Mouse (Mus musculus): ENCODE data around the gene C1qb.

Gene C1qb

DNA sequence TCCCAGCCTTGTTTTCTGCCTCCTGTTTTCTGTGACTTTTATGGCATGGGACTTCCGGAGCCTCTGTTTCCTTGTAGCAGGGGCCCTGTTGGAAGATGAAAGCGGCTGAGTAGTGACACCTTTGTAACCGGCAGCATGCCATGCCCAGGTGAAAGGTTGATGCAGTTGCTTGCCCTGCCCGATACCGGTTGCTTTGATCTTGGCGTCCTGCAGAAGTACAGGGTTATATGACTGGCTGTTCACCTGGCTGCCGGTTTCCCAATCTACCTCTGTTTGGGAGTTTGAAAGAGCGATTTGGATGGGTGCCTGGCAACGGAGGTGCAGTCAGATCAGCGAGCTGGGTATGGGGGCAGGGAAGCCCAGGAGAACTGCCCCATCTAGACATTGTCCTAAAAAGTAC lies 43.2 kb downstream of the C1qb start:
- no peak for DNase-seq (ENCODE audit: low spot score)

DNA sequence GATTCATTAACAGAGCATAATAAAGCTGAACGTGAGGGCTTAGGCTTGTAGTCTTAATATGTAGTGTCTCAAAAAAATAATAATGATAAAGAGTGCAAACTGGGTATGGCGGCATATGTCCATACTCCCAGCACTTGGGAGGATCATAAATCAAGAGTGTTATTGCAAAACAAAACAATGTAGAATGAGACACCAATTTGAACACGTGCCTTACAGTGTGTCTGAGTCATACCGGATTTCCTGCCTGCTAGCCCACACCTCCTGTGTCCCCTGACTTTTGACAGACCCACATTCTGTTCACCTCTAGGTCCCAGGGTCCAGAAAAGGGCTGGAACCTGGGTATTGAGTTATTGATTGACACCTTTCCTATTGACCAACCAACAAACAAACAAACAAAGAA lies 44.0 kb downstream of the C1qb start:
- no peak for DNase-seq (ENCODE audit: low spot score)

DNA sequence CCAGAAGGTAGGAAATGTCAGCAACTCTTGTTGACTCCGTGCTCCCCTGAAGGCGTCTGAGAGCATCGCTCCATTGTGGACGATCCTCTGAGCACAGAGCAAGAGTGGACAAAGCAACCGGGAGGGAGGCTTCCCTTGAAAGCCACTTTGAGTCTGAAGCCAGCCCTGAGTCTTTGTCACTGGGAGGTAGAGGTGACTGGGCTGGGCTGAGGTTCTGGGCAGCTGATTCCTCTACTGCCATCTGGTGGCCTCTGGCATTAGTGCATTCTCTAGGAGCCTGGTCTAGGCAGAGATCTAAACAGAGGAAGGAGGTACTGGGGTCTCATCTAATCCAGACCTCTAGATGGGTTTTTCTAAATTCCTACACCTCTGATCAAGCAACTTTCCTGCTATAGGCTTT lies 44.9 kb downstream of the C1qb start:
- DNase-seq (ENCODE audit: low spot score) = peak; percentile 22

DNA sequence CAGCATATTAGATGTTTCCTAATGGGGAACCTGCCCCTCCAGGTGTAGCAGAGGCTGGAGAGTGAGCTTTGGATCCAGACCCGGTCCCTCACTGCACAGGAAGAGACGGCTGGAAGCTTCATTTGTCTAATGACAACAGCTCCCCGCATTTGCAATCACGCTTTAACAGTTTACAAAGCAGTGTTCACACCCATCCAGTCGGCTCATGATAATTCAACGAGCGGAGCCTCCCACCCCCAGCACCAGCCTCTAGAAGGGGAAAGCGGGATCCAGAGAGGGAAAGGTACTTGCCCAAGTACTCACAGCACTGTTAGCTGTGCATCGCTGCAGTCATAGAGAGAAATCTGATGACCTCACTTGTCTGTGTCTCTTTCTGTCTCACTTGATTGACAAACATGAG lies 47.5 kb downstream of the C1qb start:
- no peak for DNase-seq (ENCODE audit: low spot score)

DNA sequence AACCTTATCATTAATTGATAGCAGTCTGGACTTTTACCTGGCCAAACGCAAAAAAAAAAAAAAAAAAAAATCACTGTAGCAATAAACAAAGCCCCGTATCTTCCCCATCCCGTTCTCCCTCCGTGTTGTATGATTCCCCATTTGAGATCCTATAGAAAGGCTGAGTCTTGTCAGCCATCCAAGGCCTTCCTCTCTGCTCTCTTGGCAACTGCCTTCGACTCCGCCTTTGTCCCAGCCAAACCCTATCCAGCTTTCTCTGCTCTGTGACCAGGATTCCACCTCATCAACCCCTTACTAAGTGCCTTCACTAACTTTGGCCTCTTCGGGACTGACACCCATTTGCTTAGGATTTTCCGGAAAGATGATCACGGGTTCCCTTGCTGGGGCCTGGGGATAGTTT lies 48.0 kb downstream of the C1qb start:
- no peak for DNase-seq (ENCODE audit: low spot score)

DNA sequence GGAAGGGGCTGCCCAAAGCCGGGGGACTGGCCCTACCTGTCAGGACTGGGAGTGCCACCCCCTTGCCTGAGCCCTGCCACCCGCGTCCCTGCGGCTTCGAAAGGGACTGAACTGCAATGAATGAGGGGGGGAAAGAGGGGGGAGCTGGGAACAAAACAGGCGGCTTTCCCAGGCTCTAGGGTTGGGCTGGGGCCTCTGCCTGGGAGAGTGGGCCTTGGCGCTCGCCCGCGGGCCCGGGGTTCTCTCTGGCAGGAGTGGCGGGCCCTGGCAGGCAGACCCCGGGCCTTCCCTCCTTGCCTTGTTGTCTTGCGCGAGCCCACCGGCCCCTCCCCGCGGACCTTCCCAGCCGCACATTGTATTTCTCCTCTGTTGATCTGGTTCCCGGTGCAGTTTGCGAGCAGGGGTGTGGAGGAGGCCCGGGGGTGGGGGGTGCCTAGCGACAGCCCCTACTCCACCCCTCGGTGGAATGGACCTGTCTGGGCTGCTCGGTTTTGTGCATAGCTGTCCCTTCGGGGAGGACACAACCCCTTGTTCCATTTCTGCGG lies 49.5 kb downstream of the C1qb start:
- DNase-seq (ENCODE audit: low spot score) = no peak

DNA sequence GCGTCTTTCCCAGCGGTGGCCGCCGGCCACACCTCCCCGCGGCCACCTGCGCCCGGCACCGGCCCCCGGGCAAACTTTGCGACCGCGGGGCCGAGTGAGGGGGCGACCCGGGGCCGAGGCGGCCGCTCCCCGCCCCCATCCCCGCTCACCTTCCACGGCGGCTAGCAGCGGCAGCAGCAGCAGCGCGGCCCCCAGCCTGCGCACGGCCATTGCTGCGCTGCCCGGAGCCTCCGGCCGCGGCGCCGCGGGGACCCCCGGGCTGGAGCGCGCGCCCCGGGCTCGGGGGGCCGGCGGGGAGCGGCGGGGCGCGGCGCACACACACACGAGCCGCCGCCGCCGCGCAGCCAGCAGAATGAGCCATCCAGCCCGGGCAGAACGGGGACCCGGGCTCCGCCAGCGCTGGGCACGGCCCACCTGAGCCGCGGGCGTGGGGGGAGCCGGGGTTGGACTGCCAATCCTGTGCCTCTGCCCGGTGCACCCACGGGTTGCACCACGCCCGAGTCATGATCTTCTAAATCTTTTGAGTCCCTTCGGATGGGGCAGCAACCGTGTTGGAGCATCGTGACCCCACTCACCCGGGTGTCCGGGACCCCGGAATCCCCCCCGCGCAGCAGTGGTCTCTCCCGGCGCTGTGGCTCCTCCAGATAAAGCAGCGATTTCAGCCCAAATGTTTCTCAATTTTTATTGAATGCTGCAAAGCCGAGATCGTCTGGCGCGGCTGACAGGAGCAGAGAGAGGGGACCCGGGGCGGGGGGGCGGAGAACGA lies 50.2 kb downstream of the C1qb start, which contains the start of gene Ephb2:
Ephb2 (minus strand) TSS at position 368 of the 766 bp plus-strand sequence.
- DNase-seq (ENCODE audit: low spot score) = peak; percentile 20

DNA sequence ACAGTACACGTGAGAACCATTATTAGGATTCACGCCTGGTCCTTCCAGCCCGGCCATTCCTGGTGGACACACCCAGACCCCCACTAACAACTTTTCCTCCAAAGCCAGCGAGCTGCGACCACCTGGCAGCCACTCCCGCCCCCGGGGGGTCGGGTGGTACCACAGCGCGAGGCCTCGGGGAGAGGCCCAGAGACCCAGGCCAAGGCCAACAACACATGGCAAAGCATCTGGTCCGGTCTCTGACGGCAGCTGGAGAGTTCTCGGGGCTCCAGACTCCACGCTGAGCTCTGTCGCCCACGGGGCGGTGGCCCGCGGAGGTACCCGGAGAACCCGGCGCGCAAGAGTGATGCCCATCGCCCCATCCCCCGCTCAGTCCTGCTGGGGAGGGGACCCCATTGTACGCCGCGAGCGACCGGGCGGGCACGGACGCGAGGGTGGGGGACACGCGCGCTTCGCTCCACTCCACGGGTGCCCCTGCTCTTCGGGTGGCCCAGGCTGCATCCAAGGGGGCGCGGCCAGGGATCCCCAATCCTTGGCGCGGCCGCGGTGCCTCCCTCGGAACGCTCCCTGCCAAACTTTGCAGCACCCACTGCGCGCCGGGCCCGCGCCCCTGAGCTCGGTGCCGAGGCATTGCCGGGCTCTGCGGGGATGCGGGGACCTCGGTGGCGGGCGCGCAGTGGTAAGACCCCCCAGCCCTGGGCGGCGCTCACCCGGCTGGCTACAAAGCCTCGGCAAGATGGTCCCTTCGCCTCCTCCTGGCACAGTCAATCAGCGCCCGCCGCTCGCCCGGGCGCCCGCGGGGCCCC lies 51.0 kb downstream of the C1qb start:
- DNase-seq (ENCODE audit: low spot score) = no peak

DNA sequence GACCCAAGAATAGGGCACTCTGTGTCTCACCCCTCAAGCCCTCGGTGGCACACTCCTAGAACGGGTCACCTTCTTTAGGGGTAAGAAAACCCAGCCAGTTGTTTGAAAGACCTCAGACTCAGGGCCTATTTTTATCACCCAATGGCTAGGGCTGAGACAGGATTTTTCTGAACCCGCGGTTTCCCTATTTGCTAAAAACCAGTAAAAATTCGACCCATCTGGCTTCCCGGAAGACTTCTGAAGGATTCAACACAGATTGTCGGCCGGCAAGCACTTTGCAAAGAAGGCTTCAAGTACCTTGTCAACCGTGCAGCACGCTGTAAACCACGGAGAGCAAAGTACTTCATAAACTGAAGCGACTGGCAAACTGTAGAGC lies 51.6 kb downstream of the C1qb start:
- DNase-seq (ENCODE audit: low spot score) = no peak

DNA sequence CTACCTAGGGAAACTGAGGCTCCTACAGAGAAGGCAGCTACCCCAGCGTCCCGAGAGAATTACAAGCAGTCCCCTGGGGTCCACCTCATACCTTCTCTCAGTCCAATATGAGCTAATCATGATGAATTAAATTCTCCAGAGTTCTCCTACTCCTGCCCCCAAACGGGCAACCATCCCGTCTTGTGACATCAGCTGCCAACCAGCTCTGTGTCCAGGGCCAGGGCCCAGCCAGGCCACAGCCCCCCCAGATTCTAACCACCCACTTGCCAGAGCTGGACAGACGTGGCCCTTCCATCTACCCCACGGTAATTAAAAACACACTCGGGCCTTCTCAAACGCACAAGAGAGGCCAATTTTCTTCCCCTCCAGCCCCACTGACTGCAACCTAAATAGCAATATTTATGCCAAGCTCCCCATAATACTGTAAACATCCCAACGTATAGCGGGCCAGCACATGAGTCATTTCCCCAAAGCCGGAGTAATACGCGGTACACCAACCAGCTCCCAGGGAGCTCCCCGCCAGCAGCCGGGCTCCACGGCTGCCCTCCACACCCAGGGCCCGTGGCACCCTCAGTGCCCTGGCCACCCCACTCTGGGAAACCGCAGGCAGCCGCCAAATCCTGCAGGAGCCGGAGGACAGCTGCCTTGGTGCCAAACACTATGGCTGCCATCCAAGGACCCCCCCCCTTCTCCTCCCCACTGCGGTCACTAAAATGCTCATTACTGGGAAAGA lies 52.2 kb downstream of the C1qb start:
- no peak for DNase-seq (ENCODE audit: low spot score)

DNA sequence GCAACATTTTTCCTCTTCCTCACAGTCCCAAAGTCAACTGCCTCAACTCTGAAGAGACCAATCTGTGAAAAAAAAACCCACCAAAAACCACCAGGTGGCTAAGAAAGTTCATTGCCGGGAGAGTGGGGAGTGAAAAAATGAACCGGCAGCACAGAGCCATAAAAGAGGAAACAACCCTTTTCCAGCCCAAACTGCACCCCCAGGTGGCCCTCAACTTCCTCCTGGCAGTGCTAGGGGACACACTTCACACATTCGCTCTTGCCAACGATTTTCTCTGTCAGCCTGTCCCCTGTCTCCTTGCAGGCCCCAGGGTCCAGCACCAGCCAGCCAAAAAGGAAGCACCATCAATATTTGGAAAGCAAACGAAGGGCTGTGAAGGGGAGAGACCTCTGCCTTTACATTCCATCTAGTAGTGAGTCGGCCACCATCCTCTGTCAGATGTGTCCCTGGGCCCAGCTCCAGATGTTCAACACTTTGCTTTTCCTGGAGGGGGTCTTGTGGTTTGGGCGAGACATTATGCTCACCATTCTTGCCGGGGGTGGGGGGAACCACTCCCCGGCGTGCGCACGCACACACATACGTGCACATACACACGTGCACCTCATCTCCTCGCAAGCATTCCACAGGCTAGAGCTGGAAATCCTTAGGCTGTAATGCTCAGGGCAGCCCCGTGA lies 53.3 kb downstream of the C1qb start:
- DNase-seq (ENCODE audit: low spot score) = no peak

DNA sequence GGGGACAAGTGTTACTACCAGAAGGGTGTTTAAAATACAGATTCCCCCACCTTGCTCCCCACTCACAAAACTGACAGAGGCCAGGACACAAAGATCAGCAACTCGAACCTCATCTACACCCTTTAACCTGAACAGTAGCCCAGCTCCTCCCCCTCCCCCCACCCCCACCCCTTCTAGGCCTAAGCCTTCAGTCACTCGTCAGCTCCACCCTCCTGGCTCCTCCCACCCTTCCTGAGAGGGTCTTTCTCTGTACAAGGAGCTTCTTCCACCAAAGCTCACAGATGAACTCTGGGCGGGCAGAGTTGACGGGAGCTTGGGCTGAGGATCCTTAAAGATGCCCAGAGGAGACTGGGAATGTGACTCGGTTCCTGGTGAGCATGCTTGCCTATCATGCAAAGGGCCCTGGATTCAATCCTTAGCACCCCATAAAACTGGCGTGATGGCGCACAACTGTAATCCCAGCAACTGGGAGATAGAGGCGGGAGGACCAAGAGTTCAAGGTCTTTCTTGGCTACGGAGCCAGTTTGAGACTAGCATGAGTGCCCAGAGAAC lies 55.6 kb downstream of the C1qb start:
- DNase-seq (ENCODE audit: low spot score) = no peak
